Mouse (Mus musculus) limb, embryonic 14.5 days (tissue): ENCODE measurements around the gene Gmfb. TPM values are rescaled to one million over a fixed set of nuclear protein-coding genes. Genes with fewer than 3 reads are reported as not detected.

Experiments used
- ATAC-seq: fragments of 200-750 bp; cut with Nextera tagmentation; 2 replicates; pipeline ENCODE4 v1.8.0; 2017; ENCODE audit warnings: low read depth, moderate number of reproducible peaks, moderate TSS enrichment; ENCODE audit not compliant: low FRiP score
- DNase-seq: peaks from one replicate; pipeline ENCODE4 v3.0.0-alpha.2; 2015; ENCODE audit warnings: low spot score
- H3K27ac ChIP-seq: fragments of 300-500 bp; sonication (generic); replicated peaks from 2 replicates; pipeline ENCODE4 v1.5.1; 2014; ENCODE audit warnings: low read depth, mild to moderate bottlenecking, low read length, moderate library complexity, mixed read lengths
- H3K27me3 ChIP-seq: fragments of 300-500 bp; sonication (generic); 2 replicates; pipeline ENCODE4 v1.6.1; 2014; ENCODE audit warnings: low read length, mixed read lengths; ENCODE audit not compliant: control insufficient read depth, insufficient read depth
- H3K36me3 ChIP-seq: fragments of 300-500 bp; sonication (generic); 2 replicates; pipeline ENCODE4 v1.6.1; 2014; ENCODE audit warnings: mild to moderate bottlenecking, low read length, moderate library complexity, mixed read lengths; ENCODE audit not compliant: control insufficient read depth, insufficient read depth
- H3K4me1 ChIP-seq: fragments of 300-500 bp; sonication (generic); 2 replicates; pipeline ENCODE4 v1.6.1; 2014; ENCODE audit warnings: antibody characterized with exemption, low read length, mixed read lengths; ENCODE audit not compliant: control insufficient read depth, insufficient read depth
- H3K4me2 ChIP-seq: fragments of 300-500 bp; sonication (generic); replicated peaks from 2 replicates; pipeline ENCODE4 v1.6.1; 2014; ENCODE audit warnings: low read depth, mild to moderate bottlenecking, low read length, moderate library complexity; ENCODE audit not compliant: severe bottlenecking
- H3K4me3 ChIP-seq: fragments of 300-500 bp; sonication (generic); replicated peaks from 2 replicates; pipeline ENCODE4 v1.5.1; 2014; ENCODE audit warnings: low read length
- H3K9ac ChIP-seq: fragments of 300-500 bp; sonication (generic); 2 replicates; pipeline ENCODE4 v1.6.1; 2014; ENCODE audit warnings: mild to moderate bottlenecking, low read depth, low read length, moderate library complexity; ENCODE audit not compliant: severe bottlenecking
- H3K9me3 ChIP-seq: fragments of 300-500 bp; sonication (generic); 2 replicates; pipeline ENCODE4 v1.6.1; 2016; ENCODE audit warnings: low read length; ENCODE audit not compliant: control insufficient read depth
- POLR2A ChIP-seq: fragments of 200-500 bp; IDR thresholded peaks from 2 replicates; pipeline ENCODE4 v1.8.0; 2012; ENCODE audit warnings: inconsistent platforms, mild to moderate bottlenecking, moderate library complexity, borderline replicate concordance; ENCODE audit not compliant: insufficient read depth, insufficient read length; ENCODE audit errors: extremely low read depth
- WGBS: fragments of 180-500 bp; shearing (Covaris S2); extraction: QIAGEN DNeasy Blood & Tissue Kit; methylation state at CpG from one replicate; pipeline ENCODE4 v1.1.7; 2014; 5-methylcytosine and 5-hydroxymethylcytosine counted together
- polyA plus RNA-seq, 2 experiments: library from polyadenylated mRNA; depleted of rRNA in 1 of 2; stranded (reverse) in 1 of 2; unstranded in 1 of 2; fragments of >200 nt; fragmentation: Nextera tagmentation in 1 of 2; extraction: Ambion mirVana in 1 of 2; gene quantifications; 2 replicates each; pipeline versions ENCODE4 v1.2.1 to v1.2.3; 2012 to 2014

Gene Gmfb
- polyA plus RNA-seq, 2 experiments, result 45.3 to 83.9 TPM

- H3K4me2 ChIP-seq, result no peak overlapping the region
- H3K4me3 ChIP-seq, result no peak overlapping the region
- no peaks in the 10 kb centered on the region for H3K27me3 ChIP-seq
- ATAC-seq, result no peak
- H3K4me1 ChIP-seq, result no peaks in the 10 kb centered on the region
- no peak for DNase-seq
- H3K9ac ChIP-seq, result no peak overlapping the region
- H3K9me3 ChIP-seq, result no peaks in the 10 kb centered on the region
- no peak overlapping the region for H3K27ac ChIP-seq
- 87% methylated on average over 4 of the region's 4 CpGs for WGBS
- H3K36me3 ChIP-seq, result peaks cover 11% of the 10 kb centered on the region
- TF ChIP-seq POLR2A, result no peak
Observed at GRCm38 (mm10) chr14:46848063-46848590, 26.1 kb upstream of the Gmfb start.

DNA sequence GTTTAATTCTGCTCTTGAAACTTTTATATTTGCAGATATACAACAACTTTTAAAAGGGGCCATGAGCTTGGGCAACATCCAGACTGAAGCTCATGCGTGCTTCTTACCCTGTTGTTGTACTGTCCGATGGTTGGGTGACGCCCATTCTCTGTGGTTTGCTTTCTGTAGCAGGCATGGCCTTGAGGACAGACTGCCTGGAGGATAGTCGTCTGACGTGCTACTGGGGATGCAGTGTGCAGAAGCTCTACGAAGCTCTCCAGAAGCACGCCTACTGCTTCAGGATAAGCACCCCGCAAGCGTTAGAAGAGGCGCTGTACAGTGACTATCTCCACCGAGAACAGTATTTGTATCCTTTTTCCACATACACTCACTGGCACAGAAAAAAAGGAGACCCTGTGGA, 23.7 kb upstream of the Gmfb start:
- Histone ChIP-seq H3K4me2 (no peak overlapping the region), H3K4me3 (no peak overlapping the region), H3K9ac (no peak overlapping the region), H3K9me3 (no peaks in the 10 kb centered on the region), H3K36me3 (peaks cover 27% of the 10 kb centered on the region), H3K27ac (no peak overlapping the region), H3K4me1 (no peaks in the 10 kb centered on the region), H3K27me3 (no peaks in the 10 kb centered on the region)
- ATAC-seq (no peak), DNase-seq (no peak)
- 90% methylated on average over 11 of the region's 11 CpGs for WGBS
- no peak for TF ChIP-seq POLR2A

GRCm38 (mm10) chr14:46839326-46839725, 17.3 kb upstream of the Gmfb start:
- Histone ChIP-seq H3K9ac (no peak overlapping the region), H3K27me3 (no peaks in the 10 kb centered on the region), H3K36me3 (peaks cover 17% of the 10 kb centered on the region), H3K4me3 (no peak overlapping the region), H3K27ac (no peak overlapping the region), H3K4me1 (no peaks in the 10 kb centered on the region), H3K4me2 (no peak overlapping the region), H3K9me3 (no peaks in the 10 kb centered on the region)
- 71% methylated on average over 4 of the region's 4 CpGs for WGBS
- no peak for TF ChIP-seq POLR2A
- ATAC-seq, result no peak
- no peak for DNase-seq

GRCm38 (mm10) chr14:46832354-46833272, 10.6 kb upstream of the Gmfb start:
- DNase-seq (peak; percentile 35), ATAC-seq (no peak)
- H3K27me3 ChIP-seq, result no peaks in the 10 kb centered on the region
- H3K9ac ChIP-seq, result peak overlapping the region; percentile 84
- no peak overlapping the region for H3K27ac ChIP-seq
- 6% methylated on average over 40 of the region's 40 CpGs for WGBS
- 0 out of 2 replicates have a peak, but pooled peaks cover 2% of the 10 kb centered on the region for H3K4me1 ChIP-seq
- TF ChIP-seq POLR2A, result no peak
- no peaks in the 10 kb centered on the region for H3K36me3 ChIP-seq
- peak overlapping the region; percentile 80 for H3K4me3 ChIP-seq
- H3K4me2 ChIP-seq, result peak overlapping the region; percentile 86
- H3K9me3 ChIP-seq, result no peaks in the 10 kb centered on the region

- TF ChIP-seq POLR2A, result peak; percentile 45; the same call in 1 of the 2 replicates
- H3K36me3 ChIP-seq, result no peaks in the 10 kb centered on the region
- peak within 1 kb of the TSS; percentile 84 for H3K9ac ChIP-seq
- peak; percentile 98 for ATAC-seq
- H3K4me1 ChIP-seq, result 0 out of 2 replicates have a peak, but pooled peaks cover 2% of the 10 kb centered on the region
- under 1% methylated on average over 32 of the region's 32 CpGs for WGBS
- peak; percentile 96 for DNase-seq
- H3K4me3 ChIP-seq, result peak within 1 kb of the TSS; percentile 80
- H3K27me3 ChIP-seq, result no peaks in the 10 kb centered on the region
- H3K4me2 ChIP-seq, result peak within 1 kb of the TSS; percentile 86
- no peak within 1 kb of the TSS for H3K27ac ChIP-seq
- H3K9me3 ChIP-seq, result no peaks in the 10 kb centered on the region
Observed at GRCm38 (mm10) chr14:46831837-46832333, 9.8 kb upstream of the Gmfb start, which contains the start of gene Cgrrf1. TSS of gene Cgrrf1 (plus strand) at chr14:46832125.
